Mouse (Mus musculus) ES-E14 (cell line): Measurements from ENCODE around the gene Elane.

Experiments
- HCFC1 ChIP-seq: IDR thresholded peaks from 2 replicates; pipeline ENCODE4 v1.6.1; 2012; ENCODE audit warnings: low read length, inconsistent platforms, borderline replicate concordance; ENCODE audit not compliant: insufficient read depth
- ZC3H11A ChIP-seq: IDR thresholded peaks from 2 replicates; pipeline ENCODE4 v1.6.1; 2012; ENCODE audit warnings: low read depth, mild to moderate bottlenecking, inconsistent platforms, low read length, borderline replicate concordance

- TF ChIP-seq HCFC1 = no peak
- no peak for TF ChIP-seq ZC3H11A
These were observed 19.4 kb upstream of the Elane start for GRCm38 (mm10) chr10:79866601-79867000.
